Mouse (Mus musculus): Measurements from ENCODE around the gene Stk32b. TPM values are rescaled to one million over a fixed set of nuclear protein-coding genes. Genes with fewer than 3 reads are reported as not detected.

Stk32b gene
- total RNA-seq, 1 experiment from 2014 or later, result 0.36 TPM

- DNase-seq, result no peak
Observed at GRCm38 (mm10) chr5:37659177-37659576, 57.8 kb downstream of the Stk32b start.

GRCm38 (mm10) chr5:37657741-37658140 lies 59.2 kb downstream of the Stk32b start:
- no peak for DNase-seq

GRCm38 (mm10) chr5:37655208-37655607 lies 61.8 kb downstream of the Stk32b start:
- DNase-seq, result no peak

- no peak for DNase-seq
Observed at GRCm38 (mm10) chr5:37650681-37651211, 66.2 kb downstream of the Stk32b start.

GRCm38 (mm10) chr5:37650089-37650601 lies 66.8 kb downstream of the Stk32b start:
- no peak for DNase-seq

GRCm38 (mm10) chr5:37644082-37644481 lies 72.9 kb downstream of the Stk32b start:
- no peak for DNase-seq

- no peak for DNase-seq
Observed at GRCm38 (mm10) chr5:37642486-37642885, 74.5 kb downstream of the Stk32b start.

- no peak for DNase-seq
Observed at GRCm38 (mm10) chr5:37634791-37635190, 82.2 kb downstream of the Stk32b start.

GRCm38 (mm10) chr5:37627437-37628163 lies 89.4 kb downstream of the Stk32b start:
- DNase-seq, result no peak

- no peak for DNase-seq
Observed at GRCm38 (mm10) chr5:37611874-37612273, 105.1 kb downstream of the Stk32b start.

- no peak for DNase-seq
Observed at GRCm38 (mm10) chr5:37599566-37599965, 117.4 kb downstream of the Stk32b start.

- no peak for DNase-seq
Observed at GRCm38 (mm10) chr5:37598271-37598670, 118.7 kb downstream of the Stk32b start.

GRCm38 (mm10) chr5:37592411-37592810 lies 124.6 kb downstream of the Stk32b start:
- no peak for DNase-seq

GRCm38 (mm10) chr5:37587861-37588260 lies 129.1 kb downstream of the Stk32b start:
- DNase-seq, result no peak

- DNase-seq, result no peak
Observed at GRCm38 (mm10) chr5:37586071-37586470, 130.9 kb downstream of the Stk32b start.

- no peak for DNase-seq
Observed at GRCm38 (mm10) chr5:37575427-37575826, 141.5 kb downstream of the Stk32b start.

- DNase-seq, result no peak
Observed at GRCm38 (mm10) chr5:37557274-37557815, 159.6 kb downstream of the Stk32b start.

- DNase-seq, result no peak
Observed at GRCm38 (mm10) chr5:37554231-37554630, 162.7 kb downstream of the Stk32b start.

- DNase-seq, result no peak
Observed at GRCm38 (mm10) chr5:37551649-37552048, 165.3 kb downstream of the Stk32b start.

GRCm38 (mm10) chr5:37535726-37536293 lies 181.2 kb downstream of the Stk32b start:
- no peak for DNase-seq

GRCm38 (mm10) chr5:37535227-37535626 lies 181.7 kb downstream of the Stk32b start:
- no peak for DNase-seq

GRCm38 (mm10) chr5:37525363-37525762 lies 191.6 kb downstream of the Stk32b start:
- no peak for DNase-seq

GRCm38 (mm10) chr5:37520441-37520840 lies 196.5 kb downstream of the Stk32b start:
- DNase-seq, result no peak

Data from adrenal gland, postnatal 25 days (tissue).